Mouse (Mus musculus) left cerebral cortex, postnatal 36 days (tissue): ENCODE results near the gene Pacsin1. TPM values are rescaled to one million over a fixed set of nuclear protein-coding genes. Genes with fewer than 3 reads are reported as not detected.
A peak's percentile ranks its signal among the peaks of the same experiment; 100 is the strongest.
"Not testable (repeated sequence)": the region's sequence is repeated elsewhere in the genome, so short reads cannot be mapped to it uniquely, and the experiment has no call there.

Source experiments
- DNase-seq, 2 experiments: peaks; one replicate each; pipeline ENCODE4 v3.0.0; 2021 to 2022; ENCODE audit warnings: low spot score in 2 of 2, mixed read lengths in 1 of 2
- intact Hi-C: fragments of 180-260 bp; cut with DNase I; formaldehyde crosslinking; loops from one replicate; pipeline ENCODE4 v1.15.1; 2025
- total RNA-seq, 2 experiments: library from RNA; stranded (reverse); gene quantifications; 2 replicates each; pipeline ENCODE4 v1.2.3; 2021

Gene Pacsin1
- total RNA-seq, 2 experiments from 2014 or later: 422 to 452 TPM

DNA sequence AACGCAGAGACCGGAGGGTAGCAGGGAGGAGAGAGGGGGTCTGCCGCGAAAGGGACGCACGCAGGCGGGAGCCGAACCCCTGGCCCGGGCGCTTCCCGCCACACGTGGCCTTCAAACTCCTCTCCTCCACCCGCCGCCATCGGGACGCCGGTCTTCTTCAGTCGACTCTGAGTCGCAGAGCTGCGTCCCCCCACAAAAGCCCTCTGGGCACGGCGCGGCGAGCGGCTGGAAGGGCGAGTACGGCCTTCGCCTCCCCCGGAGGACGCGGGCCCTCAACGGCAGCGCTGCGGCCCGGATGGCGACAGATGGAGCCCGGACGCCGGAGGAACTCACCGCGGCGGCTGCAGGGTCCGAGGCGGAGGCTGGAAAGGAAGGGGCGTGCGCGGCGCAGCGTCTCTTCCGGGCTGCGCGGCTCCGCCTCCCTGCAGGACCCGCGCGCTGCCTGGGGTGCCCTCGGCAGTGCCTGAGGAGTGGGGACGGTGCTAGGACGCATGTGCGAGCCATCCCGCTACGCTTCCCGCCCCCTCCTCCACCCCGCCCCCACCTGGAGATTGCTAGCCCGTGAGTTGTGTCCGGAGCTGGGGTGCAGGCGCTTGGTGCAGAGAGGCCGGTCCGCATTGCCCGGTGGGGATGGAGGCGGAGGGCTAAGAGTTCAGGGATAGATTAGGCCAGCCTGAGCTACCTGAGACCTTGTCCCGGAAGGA, 20.3 kb upstream of the Pacsin1 start, which contains the start of gene RPS10-NUDT3:
Gene RPS10-NUDT3 (minus strand): TSS at position 352 of the 704 bp plus-strand sequence.
- peak; percentile 89 to 92 for DNase-seq
- intact Hi-C loops: loop anchor here (2.0 to 5.0 kb wide), 3 partner anchors 52 to 187 kb away; partner anchors contain the start of genes AI413582 and D17Wsu92e

DNA sequence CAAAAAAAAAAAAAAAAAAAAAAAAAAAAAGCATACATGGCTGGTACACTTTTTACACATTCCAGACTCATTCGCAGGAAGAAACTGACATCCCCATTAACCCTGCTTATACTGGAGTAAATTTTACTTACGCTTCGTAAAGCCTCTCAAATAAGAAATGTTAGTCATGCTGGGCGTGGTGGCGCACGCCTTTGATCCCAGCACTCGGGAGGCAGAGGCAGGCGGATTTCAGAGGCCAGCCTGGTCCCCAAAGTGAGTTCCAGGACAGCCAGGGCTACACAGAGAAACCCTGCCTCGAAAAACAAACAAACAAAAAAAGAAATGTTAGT, 19.8 kb upstream of the Pacsin1 start:
- DNase-seq: not testable (repeated sequence)
- intact Hi-C loops: loop anchor here (2.0 to 5.0 kb wide), 3 partner anchors 52 to 187 kb away; partner anchors contain the start of genes AI413582 and D17Wsu92e

DNA sequence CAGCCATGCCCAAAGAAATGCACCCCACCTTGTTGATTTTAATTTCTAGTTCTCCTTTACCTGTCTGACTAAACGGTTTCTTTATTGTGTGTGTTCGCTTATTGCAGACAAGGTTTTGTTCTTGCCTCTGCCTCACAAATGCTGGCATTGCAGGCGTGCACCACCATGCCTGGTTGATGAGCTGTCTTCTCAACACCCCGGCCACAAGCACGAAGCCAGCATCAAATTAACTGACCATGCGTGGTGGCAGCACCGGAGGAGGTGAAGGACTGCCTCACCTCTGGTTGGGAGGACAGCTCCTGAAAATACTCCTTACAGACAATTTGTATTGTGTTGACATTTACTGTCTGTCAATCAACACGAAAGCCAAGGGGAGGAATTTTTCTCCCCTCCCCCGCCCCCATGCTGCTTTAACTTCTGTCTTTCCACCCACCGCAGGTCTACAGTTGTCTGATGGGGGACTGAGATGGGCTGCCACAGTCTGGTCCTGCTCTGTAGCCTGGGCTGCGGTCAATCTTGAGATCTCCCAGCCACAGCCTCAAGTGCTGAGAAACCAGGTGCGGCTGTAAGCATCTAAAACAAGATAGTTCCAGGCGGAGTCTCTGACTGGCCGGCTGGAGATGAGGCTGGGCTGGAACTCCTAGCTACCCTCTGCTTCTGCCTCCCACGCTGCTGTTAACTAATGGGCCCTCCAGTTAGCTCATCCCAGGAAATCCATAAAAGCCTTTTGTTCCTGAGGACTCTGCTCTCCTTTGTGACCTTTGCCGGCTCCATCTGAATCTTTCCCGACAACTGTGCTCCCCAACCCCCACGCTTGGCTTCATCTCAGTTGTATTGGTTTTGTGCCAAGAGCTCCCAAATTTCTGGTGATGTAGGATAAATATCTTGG, 18.9 kb upstream of the Pacsin1 start, which contains the start of gene Rps10:
Gene Rps10 (minus strand): TSS at position 538 of the 889 bp plus-strand sequence.
- intact Hi-C loops: loop anchor here (5.0 kb wide), 2 partner anchors 51 to 186 kb away; partner anchors contain the start of gene D17Wsu92e
- no peak for DNase-seq

DNA sequence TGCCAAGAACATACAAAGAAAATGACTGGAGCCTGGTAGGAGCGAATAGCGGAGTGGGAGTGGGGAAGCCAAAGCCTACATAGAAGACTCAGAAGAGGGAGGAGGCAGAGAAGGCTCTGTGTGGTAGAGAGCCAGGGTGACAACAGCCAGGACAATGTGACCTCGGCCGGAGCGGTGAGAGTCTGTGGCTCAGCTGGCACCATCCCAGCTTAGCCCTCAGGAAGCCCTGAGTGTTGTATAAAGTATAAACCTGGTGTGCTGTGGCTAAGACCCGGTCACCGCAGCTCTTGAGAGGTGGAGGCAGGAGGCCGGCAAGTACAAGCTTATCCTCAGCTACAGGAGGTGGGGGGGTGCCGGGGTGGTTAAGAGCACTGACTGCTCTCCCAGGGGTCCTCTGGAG, 18.0 kb upstream of the Pacsin1 start:
- DNase-seq: no peak
- intact Hi-C loops: loop anchor here (5.0 kb wide), 2 partner anchors 50 to 185 kb away; partner anchors contain the start of gene D17Wsu92e

DNA sequence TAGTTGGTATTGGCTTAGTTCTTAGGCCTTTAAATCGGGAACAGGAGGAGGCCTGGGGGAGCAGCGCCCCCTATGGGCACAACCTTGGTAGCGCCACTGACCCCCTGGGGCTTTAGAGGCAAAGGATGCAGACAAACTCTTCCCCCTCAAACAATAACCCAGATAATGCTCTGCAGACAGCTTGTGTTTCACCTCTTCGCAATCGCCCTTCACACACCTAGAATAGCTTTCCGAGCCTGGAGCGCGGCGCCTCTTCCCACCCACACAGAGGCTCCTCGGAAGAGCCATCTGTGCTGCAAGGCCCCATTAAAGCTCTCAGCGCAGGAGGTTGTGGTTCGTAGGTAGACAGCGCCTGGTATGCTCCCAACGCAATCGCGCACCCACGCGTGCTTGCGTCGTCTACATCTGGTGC, 16.4 kb upstream of the Pacsin1 start:
- intact Hi-C loops: loop anchor here (1.0 to 5.0 kb wide), 3 partner anchors 17 to 183 kb away; partner anchors contain the start of gene D17Wsu92e
- DNase-seq: peak; percentile 82 to 88

DNA sequence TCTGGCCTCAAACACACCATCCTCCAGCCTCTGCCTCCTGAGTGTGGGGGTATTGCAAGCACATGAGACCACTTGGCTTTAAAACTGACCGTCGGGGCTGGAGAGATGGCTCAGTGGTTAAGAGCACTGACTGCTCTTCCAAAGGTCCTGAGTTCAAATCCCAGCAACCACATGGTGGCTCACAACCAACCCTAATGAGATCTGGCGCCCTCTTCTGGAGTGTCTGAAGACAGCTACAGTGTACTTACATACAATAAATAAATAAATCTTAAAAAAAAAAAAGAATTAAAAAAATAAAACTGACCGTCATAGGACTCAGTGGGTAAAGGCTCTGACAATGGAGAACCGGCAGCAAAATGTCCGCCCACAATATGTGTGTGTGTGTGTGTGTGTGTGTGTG, 15.5 kb upstream of the Pacsin1 start:
- intact Hi-C loops: loop anchor here (1.0 to 5.0 kb wide), 3 partner anchors 16 to 182 kb away; partner anchors contain the start of gene D17Wsu92e
- DNase-seq: not testable (repeated sequence)

DNA sequence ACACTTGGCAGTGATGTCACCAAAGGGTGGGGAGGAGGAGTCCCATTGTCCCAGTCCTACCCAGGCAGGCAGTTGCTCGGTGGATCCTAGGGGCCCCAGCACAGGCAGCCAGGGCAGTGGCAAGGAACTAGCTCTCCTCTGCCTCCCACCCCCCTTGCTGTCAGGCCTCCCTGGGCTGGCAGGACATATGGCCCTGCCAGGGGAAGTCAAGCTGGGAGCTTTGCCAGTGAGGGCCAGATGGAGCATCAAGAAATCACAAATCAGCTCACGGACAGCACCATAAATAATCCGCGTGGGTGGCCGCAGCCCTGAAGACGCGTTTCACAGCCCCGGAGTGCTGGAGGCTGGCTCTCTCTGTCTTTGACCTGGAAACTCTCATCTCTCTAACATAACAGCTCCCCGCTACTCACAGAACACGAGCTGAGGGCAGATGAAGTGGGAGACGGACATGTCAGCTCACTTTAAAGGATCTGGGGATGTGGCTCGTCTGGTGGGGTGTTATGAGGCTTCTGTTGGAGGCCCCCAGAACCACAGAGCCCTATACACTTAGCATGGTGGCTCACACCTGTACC, 12.7 kb upstream of the Pacsin1 start:
- intact Hi-C loops: no loop called here
- peak; percentile 85 to 89 for DNase-seq

DNA sequence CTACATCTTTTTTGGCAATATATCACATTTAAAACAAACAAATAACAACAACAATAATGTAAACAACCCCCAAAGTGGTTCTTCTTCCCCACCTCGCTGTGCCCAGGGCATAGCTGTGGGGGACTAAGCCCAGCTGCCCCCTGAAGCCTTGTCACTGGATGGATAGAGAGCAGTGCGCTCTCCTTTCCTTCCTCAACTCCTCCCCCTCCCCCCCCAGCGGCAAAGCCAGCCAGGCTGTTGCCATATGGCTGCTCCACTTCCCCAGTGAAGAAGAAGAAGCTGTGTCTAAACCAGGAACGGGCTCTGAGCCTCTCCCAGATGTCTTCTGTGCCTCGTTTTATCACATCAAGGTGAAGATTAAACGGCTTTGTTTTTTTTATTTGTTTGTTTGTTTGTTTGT, 12.2 kb upstream of the Pacsin1 start:
- intact Hi-C loops: no loop called here
- DNase-seq: peak in 1 of 2 experiments; percentile 30

DNA sequence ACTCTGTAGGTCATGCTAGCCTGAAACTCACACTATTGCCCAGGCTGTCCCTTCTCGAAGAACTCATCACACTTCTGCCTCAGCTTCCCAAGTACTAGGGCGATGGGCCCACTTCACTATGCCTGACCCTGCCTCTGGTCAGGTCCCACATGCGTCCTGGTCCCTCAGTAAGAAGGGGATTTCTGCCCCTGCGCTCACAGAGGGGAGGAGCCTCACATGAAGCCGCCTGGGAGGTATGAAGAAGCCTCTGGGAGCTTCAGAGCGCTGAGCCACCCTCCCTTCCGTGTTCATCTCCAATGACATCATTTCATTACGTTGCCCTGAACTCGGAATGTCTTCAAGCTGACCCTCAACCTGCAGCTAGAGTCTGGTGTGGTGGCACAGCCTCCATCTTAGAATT, 11.6 kb upstream of the Pacsin1 start:
- intact Hi-C loops: no loop called here
- DNase-seq: no peak

DNA sequence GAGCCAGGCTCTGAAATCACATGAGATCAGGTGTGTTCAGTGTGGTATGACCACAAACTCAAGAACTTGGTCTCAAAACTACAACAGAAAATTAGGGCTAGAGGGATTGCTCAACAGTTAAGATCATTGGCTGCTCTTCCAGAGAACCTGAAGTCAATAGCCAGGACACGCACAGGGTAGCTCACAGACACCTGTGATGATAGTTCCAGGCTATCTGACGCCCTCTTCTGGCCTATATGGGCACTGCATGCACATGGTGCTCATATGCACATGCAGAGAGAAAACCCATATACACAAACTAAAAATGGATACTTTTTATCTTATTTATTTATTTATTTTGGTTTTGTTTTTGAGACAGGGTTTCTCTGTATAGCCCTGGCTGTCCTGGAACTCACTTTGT, 10.7 kb upstream of the Pacsin1 start:
- intact Hi-C loops: no loop called here

DNA sequence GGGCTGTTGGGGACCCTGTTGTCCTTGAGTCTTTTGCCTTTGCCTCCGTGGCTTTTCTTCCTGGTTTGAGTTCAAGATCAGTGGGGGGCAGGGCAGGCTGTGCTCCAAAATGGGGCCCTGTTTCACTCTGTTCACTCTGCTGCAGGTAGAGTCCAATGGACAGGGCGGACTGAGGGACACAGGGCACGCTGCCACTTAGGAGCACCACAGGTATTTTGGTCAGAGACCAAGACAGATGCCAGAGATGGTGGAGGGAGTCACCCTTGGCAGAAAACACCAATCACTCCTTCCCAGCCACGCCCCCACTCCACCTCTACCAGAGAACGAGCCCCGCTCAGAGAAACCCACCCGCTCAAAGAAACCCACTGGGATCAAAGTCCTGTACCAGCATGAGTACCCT, 9.5 kb upstream of the Pacsin1 start:
- intact Hi-C loops: no loop called here

More for the DNA sequence above, 10.7 kb upstream of the Pacsin1 start:
- DNase-seq: no peak

DNA sequence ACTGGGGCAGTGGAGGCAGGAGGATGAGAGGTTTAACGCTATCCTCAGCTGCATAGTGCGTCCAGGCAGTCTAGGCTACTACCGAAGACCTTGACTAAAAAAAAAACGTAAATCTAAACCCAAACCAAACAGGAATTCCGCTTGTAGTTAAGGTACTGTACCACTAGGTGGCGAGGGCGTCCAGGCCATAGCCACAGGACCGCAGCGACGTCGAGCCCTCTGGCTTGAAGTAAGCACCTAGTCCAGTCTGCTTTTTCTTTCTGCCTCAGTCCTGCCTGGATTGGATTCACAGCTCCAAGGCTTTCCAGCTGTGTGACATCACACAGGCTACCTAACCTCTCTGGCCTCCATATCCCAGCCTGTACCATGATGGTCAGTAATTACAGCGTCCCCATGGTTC, 5.1 kb upstream of the Pacsin1 start:
- DNase-seq: peak in 1 of 2 experiments; percentile 46
- intact Hi-C loops: no loop called here

More for the DNA sequence above, 9.5 kb upstream of the Pacsin1 start:
- no peak for DNase-seq

DNA sequence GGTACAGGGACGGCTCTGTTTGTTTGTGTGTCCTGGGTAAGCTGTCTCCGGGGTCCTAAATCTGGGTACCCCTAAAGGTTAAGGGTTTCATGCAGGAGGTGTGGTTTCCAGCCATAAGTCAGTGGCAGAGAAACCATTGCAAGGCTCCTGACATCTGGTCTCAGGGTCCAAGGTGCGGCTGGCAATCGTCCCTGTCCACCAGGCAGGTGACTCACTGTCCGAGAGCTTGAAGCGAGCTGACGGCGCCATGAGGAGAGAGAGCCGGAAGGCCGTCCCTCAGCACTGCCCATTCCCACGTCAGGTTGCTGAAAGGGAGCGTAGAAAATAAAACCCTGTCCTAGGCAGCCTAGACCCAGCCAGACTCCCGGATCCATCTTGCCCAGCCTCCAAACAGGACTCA, 4.7 kb upstream of the Pacsin1 start:
- DNase-seq: no peak
- intact Hi-C loops: no loop called here

DNA sequence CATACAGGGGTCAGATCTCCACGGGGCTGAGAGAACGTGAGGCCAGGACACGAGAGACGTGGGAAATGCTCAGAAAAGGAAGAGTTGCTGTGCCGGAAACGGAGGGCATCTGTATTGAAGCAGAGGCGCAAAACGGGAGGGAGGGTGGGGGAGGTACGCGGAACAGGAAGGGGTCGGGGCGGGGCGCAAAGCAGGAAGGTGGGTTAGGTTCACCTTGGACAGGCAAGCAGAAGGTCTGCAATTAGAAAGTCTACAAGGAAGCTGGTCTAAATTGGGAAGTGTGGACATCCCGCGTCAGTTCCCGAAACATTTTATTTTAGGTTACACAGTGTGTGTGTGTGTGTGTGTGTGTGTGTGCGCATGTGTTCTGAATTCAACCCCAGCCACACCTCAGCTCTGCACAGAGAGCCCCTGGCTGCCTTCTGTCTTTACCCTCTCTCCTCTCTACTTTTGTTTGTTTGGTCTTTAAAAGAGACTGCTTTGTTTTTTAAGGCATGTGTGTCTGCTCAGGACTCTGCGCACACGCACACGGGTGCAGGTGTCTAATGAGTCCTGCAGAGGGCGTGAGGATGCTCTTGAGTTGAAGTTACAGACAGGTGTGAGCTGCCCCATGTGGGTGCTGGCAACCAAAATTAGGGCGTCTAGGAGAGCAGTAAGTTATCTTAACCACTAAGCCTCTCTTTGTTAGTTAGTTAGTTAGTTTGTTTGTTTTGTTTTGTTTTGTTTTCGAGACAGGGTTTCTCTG, 3.1 kb upstream of the Pacsin1 start:
- intact Hi-C loops: no loop called here
- no peak for DNase-seq

DNA sequence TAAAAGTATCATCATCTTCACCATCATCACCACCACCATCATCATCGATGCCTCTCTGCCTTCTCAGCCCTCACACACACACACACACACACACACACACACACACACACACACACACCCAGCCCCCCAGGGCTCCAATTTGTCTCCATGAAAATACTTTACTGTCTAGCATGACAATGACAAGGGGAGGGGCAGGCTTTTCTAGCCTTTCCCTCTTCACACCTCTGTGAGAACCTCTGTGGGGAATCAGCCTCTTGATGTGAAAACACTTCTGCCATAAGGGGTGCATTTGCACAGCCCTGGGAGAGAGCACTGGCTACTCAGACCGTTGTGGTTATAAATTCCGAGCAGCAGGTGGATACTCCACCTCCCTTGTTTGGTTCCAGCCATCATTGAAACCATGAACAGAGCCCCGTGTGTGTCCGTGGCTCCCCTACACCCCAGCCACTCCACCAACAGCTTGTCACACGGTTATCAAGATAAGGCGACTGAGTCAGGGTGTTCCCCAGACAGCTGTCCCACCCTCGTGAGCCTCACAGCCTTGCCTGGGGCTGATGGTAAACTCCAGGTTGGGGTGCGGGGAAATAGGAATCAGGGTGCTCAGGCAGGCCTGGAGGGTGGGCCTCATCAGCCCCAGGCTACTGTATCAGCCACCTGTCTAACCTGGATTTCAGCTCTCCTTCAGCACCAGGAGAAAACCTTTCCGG, 1.9 kb upstream of the Pacsin1 start:
- intact Hi-C loops: no loop called here
- DNase-seq: no peak

DNA sequence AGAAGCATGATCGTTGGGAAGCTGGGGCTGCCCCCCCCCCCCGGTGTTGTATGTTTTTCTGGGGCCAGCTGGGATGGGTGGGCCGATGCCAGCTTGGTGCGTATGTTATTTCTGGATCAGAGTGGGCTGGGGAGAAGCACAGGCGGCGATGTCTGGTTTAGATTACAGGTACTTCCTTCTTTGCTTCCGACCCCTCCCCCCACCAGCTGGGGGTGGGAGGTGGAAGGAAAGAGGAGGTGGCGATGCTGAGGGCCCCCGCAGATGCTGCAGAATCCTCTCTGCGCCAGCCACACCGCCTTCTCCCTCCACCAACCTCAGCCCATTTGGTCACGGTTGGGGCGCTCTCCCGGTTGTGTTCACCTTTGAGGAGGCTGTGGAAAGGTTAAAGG, 696 bp downstream of the Pacsin1 start:
- DNase-seq: peak; percentile 80 to 83
- intact Hi-C loops: loop anchor here (1.0 to 5.0 kb wide), 5 partner anchors 17 to 111 kb away; no protein-coding TSS in a partner anchor

DNA sequence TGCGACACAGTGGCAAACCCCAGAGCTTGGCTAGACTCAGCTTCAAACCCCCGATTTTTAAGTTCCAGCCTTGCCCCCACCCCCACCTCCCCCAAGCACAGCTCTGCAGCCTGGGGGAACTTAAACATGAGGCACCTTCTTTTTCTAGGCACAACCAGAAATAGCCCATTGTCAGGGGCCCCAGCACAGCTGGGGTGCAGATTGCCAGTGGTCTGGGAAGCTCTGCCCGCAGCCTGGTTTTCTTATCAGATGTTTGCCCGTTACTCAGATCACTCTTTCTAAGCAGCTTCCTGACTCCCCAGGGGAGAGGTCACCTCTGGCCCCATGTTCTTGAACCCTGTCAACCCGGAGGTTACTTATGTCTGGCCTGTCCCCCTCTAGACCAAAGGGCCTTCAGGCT, 1.1 kb downstream of the Pacsin1 start:
- intact Hi-C loops: loop anchor here (1.0 to 5.0 kb wide), 5 partner anchors 17 to 111 kb away; no protein-coding TSS in a partner anchor
- no peak for DNase-seq

DNA sequence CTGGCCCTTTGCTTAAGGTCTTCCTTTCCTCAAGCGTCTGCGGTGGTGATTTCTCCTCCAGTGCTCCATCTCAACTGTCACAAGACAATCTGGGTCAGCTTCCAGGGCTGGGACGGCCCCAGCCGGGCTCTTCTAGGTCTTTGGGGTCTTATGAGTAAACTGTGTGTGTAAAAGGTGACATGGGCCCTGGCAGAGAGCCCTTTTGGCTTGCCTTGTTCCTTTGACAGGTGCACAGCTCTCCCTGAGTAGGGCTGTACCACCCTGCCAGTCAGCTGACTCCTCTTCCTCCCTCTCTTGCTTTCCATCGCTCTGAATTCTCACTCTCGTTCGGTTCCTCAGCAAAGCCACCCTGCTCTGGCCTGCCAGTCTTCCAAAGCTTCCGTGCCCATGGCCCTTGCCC, 1.8 kb downstream of the Pacsin1 start:
- intact Hi-C loops: loop anchor here (2.0 to 5.0 kb wide), 4 partner anchors 18 to 110 kb away; no protein-coding TSS in a partner anchor
- DNase-seq: peak in 1 of 2 experiments; percentile 38
